Mouse (Mus musculus) spleen, adult 2 months (tissue): ENCODE data around the gene Rnf169.

Experiments
- CTCF ChIP-seq: fragments of 200-500 bp; IDR thresholded peaks from 2 replicates; pipeline ENCODE4 v1.5.1; 2011; ENCODE audit warnings: mild to moderate bottlenecking, inconsistent platforms; ENCODE audit not compliant: insufficient read depth, insufficient read length, insufficient replicate concordance; ENCODE audit errors: extremely low read depth
- POLR2A ChIP-seq: fragments of 200-500 bp; IDR thresholded peaks from 2 replicates; pipeline ENCODE4 v1.6.1; 2011; ENCODE audit warnings: low read depth, low read length, inconsistent platforms

- TF ChIP-seq CTCF (no peak), POLR2A (no peak)
Observed at GRCm38 (mm10) chr7:99887230-99887735, 93.0 kb downstream of the Rnf169 start.
